Mouse (Mus musculus): ENCODE measurements around the gene Primpol.

- no peak for TF ChIP-seq POLR2A (IDR thresholded peaks at IDR 0.05; ENCODE audit: control insufficient read depth in 1 of 2, insufficient read depth in 1 of 2, low read depth in 1 of 2, low read length in 2 of 2, poor library complexity in 1 of 2)
- TF ChIP-seq MEF2A (IDR thresholded peaks at IDR 0.05; ENCODE audit: extremely low read depth, insufficient replicate concordance, low read depth, low read length, poor library complexity, severe bottlenecking): no peak
- no peak for TF ChIP-seq CTCF (IDR thresholded peaks at IDR 0.05 in 2 of 3, conservative IDR thresholded peaks at IDR 0.05 in 1 of 3; ENCODE audit: control insufficient read depth in 1 of 3, insufficient read depth in 1 of 3, low read depth in 2 of 3, low read length in 3 of 3, poor library complexity in 1 of 3, severe bottlenecking in 1 of 3)
- no peak for TF ChIP-seq EP300 (IDR thresholded peaks at IDR 0.05; ENCODE audit: low read depth in 1 of 2, low read length in 2 of 2)
- TF ChIP-seq UBTF (IDR thresholded peaks at IDR 0.05; ENCODE audit: borderline replicate concordance, insufficient read depth, low read depth, low read length): no peak
- TF ChIP-seq RAD21 (IDR thresholded peaks at IDR 0.05; ENCODE audit: low read depth, low read length): no peak
- no peak for TF ChIP-seq USF1 (IDR thresholded peaks at IDR 0.05; ENCODE audit: low read depth, low read length)
- no peak for TF ChIP-seq ZMIZ1 (IDR thresholded peaks at IDR 0.05; ENCODE audit: low read depth, low read length)
These were observed 31.4 kb upstream of the Primpol start for GRCm38 (mm10) chr8:46648421-46648820.
